Mouse (Mus musculus) intestine, postnatal 0 days (tissue): ENCODE results near the gene E2f3. TPM values are rescaled to one million over a fixed set of nuclear protein-coding genes. Genes with fewer than 3 reads are reported as not detected.

Experiments
- ATAC-seq: fragments of 200-750 bp; cut with Nextera tagmentation; 2 replicates; pipeline ENCODE4 v1.8.0; 2017; ENCODE audit warnings: mild to moderate bottlenecking, moderate TSS enrichment, moderate library complexity
- H3K27ac ChIP-seq: fragments of 300-500 bp; sonication (generic); 2 replicates; pipeline ENCODE4 v1.5.1; 2014; ENCODE audit warnings: mild to moderate bottlenecking, low read depth, low read length, moderate library complexity
- H3K27me3 ChIP-seq: fragments of 300-500 bp; sonication (generic); replicated peaks from 2 replicates; pipeline ENCODE4 v1.6.1; 2014; ENCODE audit warnings: low read length, mixed read lengths; ENCODE audit not compliant: control insufficient read depth, insufficient read depth
- H3K36me3 ChIP-seq: fragments of 300-500 bp; sonication (generic); 2 replicates; pipeline ENCODE4 v1.6.1; 2014; ENCODE audit warnings: mild to moderate bottlenecking, moderate library complexity; ENCODE audit not compliant: control insufficient read depth, insufficient read depth
- H3K4me1 ChIP-seq: fragments of 300-500 bp; sonication (generic); replicated peaks from 2 replicates; pipeline ENCODE4 v1.6.1; 2014; ENCODE audit warnings: antibody characterized with exemption, low read length, mixed read lengths; ENCODE audit not compliant: control insufficient read depth, insufficient read depth
- H3K4me2 ChIP-seq: fragments of 300-500 bp; sonication (generic); replicated peaks from 2 replicates; pipeline ENCODE4 v1.6.1; 2014; ENCODE audit warnings: low read depth, mild to moderate bottlenecking, moderate library complexity
- H3K4me3 ChIP-seq: fragments of 300-500 bp; sonication (generic); 2 replicates; pipeline ENCODE4 v1.5.1; 2014; ENCODE audit warnings: low read depth, low read length
- H3K9ac ChIP-seq: fragments of 300-500 bp; sonication (generic); 2 replicates; pipeline ENCODE4 v1.6.1; 2014; ENCODE audit warnings: mild to moderate bottlenecking, low read depth, low read length
- H3K9me3 ChIP-seq: fragments of 300-500 bp; sonication (generic); 2 replicates; pipeline ENCODE4 v1.6.1; 2016; ENCODE audit warnings: mixed run types; ENCODE audit not compliant: control insufficient read depth
- CTCF ChIP-seq: sonication (generic); IDR thresholded peaks from 2 replicates; pipeline ENCODE4 v1.5.1; 2016; ENCODE audit warnings: low read depth, mild to moderate bottlenecking, control low read depth, antibody characterized with exemption, moderate library complexity
- WGBS: fragments of 180-500 bp; shearing (Covaris S2); extraction: QIAGEN DNeasy Blood & Tissue Kit; methylation state at CpG from one replicate; pipeline ENCODE4 v1.1.7; 2014; 5-methylcytosine and 5-hydroxymethylcytosine counted together
- polyA plus RNA-seq: library from polyadenylated mRNA; unstranded; fragments of >200 nt; fragmentation: Nextera tagmentation; extraction: Ambion mirVana; gene quantifications from 2 replicates; pipeline ENCODE4 v1.2.1, GENCODE M21; 2015

The E2f3 gene
- polyA plus RNA-seq: 4.2 and 4.4 TPM in 2 replicates

DNA sequence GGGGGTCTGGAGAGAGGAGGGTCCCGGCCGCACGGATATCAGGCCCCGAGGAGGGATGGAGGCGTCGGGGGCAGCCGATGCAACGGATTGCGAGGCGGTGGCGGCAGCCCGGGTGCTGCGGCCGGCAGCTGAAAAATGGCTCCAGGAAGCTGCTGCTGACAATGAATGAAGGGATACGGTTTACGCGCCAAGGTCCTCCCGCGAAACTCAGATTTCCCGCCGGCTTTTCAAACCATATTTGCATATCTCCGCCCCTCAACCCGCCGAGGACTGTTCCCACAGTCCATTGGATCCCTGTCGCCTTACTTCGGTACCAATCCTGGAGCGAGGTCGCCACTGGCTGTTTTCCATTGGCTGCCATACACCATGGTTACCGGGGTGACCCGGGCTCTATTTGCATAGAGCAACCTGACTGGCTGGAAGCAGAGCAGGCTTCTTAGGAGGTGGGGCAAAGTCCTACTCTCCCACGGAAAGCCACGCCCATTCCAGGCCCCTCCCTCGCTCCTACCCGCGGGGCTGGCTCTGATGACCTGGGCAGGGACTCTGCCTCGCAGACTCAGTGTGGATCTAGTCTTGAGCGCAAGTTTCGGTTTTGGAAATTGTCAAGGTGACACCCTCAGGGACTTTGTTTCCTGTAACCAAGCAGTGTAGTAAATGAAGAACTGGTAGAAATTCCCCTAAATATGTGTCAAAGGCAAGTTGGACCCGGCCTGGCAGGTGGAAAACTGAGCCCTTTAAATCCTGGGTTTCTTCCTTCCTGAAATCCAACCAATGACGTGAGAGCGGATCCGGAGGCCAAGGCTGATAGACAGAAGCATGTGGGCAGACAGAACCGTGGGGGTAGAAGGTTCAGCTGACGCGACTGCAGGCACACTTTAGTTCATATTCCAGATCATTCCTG, at the start of gene E2f3:
Gene E2f3 (minus strand): TSS at position 209 of the 901 bp plus-strand sequence.
- H3K4me1 ChIP-seq: 0 out of 2 replicates have a peak, but pooled peaks cover 2% of the 10 kb centered on the region
- WGBS: under 1% methylated on average over 45 of the region's 45 CpGs
- H3K9ac ChIP-seq: peak within 1 kb of the TSS; percentile 91
- no peaks in the 10 kb centered on the region for H3K27me3 ChIP-seq
- H3K27ac ChIP-seq: peak within 1 kb of the TSS; percentile 91
- TF ChIP-seq CTCF: no peak
- H3K4me2 ChIP-seq: peak within 1 kb of the TSS; percentile 99
- H3K36me3 ChIP-seq: no peaks in the 10 kb centered on the region
- H3K4me3 ChIP-seq: peak within 1 kb of the TSS; percentile 94
- ATAC-seq: peak; percentile 99
- no peaks in the 10 kb centered on the region for H3K9me3 ChIP-seq

DNA sequence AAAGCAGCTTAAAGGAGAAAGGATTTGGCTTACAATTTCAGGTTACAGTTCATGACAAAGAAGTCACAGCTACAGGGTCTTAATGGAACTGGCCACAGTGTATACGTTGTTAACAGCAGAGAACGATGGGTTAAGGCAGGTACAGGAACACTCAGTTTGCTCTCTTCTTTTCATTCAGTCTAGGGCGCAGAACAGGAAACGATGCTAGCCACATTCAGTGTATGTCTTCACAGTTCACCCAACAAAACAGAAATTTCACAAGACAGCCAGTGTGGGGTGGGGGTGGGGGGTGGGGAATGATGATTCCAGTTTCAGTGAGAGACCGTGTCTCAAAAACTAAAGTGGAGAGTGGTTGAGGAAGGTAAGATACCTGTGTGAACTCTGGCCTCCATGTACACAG, 48.7 kb upstream of the E2f3 start:
- no peak overlapping the region for H3K4me3 ChIP-seq
- 90% methylated on average over 5 of the region's 5 CpGs for WGBS
- H3K36me3 ChIP-seq: no peaks in the 10 kb centered on the region
- no peak overlapping the region for H3K9ac ChIP-seq
- no peak for TF ChIP-seq CTCF
- H3K27ac ChIP-seq: no peak overlapping the region
- H3K9me3 ChIP-seq: no peaks in the 10 kb centered on the region
- ATAC-seq: no peak
- no peaks in the 10 kb centered on the region for H3K27me3 ChIP-seq
- H3K4me2 ChIP-seq: no peak overlapping the region
- H3K4me1 ChIP-seq: peaks cover 9% of the 10 kb centered on the region

- Histone ChIP-seq H3K27ac (peak overlapping the region; percentile 69), H3K36me3 (no peaks in the 10 kb centered on the region), H3K9me3 (no peaks in the 10 kb centered on the region), H3K27me3 (no peaks in the 10 kb centered on the region), H3K4me3 (no peak overlapping the region), H3K4me2 (peak overlapping the region; percentile 33; the same call in 1 of the 2 replicates), H3K9ac (no peak overlapping the region), H3K4me1 (peaks cover 5% of the 10 kb centered on the region; the same call in 1 of the 2 replicates)
- TF ChIP-seq CTCF: peak; percentile 50
- ATAC-seq: peak; percentile 79
- WGBS: 32% methylated on average over 13 of the region's 13 CpGs
Measured at GRCm38 (mm10) chr13:30031684-30032335, 45.9 kb upstream of the E2f3 start.

DNA sequence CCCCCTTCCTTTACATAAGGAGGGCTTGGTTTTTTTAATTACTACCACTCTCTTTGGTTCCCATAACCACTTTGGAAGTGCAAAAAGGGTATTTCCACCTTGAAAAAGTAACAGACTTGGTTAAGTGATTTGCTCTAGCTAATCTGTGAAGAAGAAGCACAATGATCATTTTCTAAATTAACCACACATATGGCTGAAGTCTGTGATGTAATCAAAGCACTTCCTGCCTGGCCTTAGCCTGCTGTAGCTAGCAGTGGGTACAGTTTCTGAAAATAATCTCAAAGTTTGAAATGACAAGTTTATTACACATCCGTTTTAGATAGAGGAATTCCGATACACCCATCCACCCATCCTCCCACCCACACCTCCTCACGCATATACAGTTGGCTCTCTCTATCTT, 42.0 kb upstream of the E2f3 start:
- H3K4me3 ChIP-seq: no peak overlapping the region
- no peak for ATAC-seq
- no peak overlapping the region for H3K4me2 ChIP-seq
- H3K9me3 ChIP-seq: no peaks in the 10 kb centered on the region
- no peak for TF ChIP-seq CTCF
- H3K27me3 ChIP-seq: no peaks in the 10 kb centered on the region
- H3K9ac ChIP-seq: no peak overlapping the region
- H3K36me3 ChIP-seq: no peaks in the 10 kb centered on the region
- H3K4me1 ChIP-seq: peaks cover 5% of the 10 kb centered on the region; the same call in 1 of the 2 replicates
- WGBS: 82% methylated on average over 3 of the region's 3 CpGs
- no peak overlapping the region for H3K27ac ChIP-seq

GRCm38 (mm10) chr13:30022487-30022886, 36.6 kb upstream of the E2f3 start:
- H3K27ac ChIP-seq: no peak overlapping the region
- no peaks in the 10 kb centered on the region for H3K9me3 ChIP-seq
- no peak overlapping the region for H3K9ac ChIP-seq
- 82% methylated on average over 2 of the region's 2 CpGs for WGBS
- no peaks in the 10 kb centered on the region for H3K27me3 ChIP-seq
- TF ChIP-seq CTCF: no peak
- no peak for ATAC-seq
- no peaks in the 10 kb centered on the region for H3K4me1 ChIP-seq
- H3K36me3 ChIP-seq: no peaks in the 10 kb centered on the region
- H3K4me2 ChIP-seq: no peak overlapping the region
- no peak overlapping the region for H3K4me3 ChIP-seq

DNA sequence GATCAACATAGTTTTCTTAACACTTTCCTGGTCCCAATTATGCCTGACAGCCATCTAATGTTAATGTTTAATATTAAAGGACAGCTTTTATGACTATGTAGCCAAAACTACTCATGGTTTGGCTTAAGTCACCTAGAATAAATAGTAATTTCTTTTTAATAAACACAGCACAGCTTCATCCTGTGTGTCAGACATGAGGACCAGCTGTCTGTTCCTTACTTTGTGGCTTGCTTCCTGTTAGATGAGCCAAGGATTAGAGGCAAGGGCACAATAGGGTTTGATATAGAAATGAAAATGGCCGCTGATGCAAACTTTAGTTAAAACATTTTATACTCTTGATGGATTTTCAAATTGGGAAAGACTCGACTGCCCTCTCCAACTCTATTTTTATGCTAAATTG, 32.7 kb upstream of the E2f3 start:
- Histone ChIP-seq H3K9ac (no peak overlapping the region), H3K4me1 (no peaks in the 10 kb centered on the region), H3K4me2 (no peak overlapping the region), H3K27me3 (no peaks in the 10 kb centered on the region), H3K4me3 (no peak overlapping the region), H3K27ac (no peak overlapping the region), H3K36me3 (no peaks in the 10 kb centered on the region), H3K9me3 (no peaks in the 10 kb centered on the region)
- no peak for TF ChIP-seq CTCF
- no peak for ATAC-seq
- 77% methylated on average over 2 of the region's 2 CpGs for WGBS
